Mouse (Mus musculus) olfactory bulb, adult 2 months (tissue): ENCODE data around the gene Gabbr2. TPM values are rescaled to one million over a fixed set of nuclear protein-coding genes. Genes with fewer than 3 reads are reported as not detected.

Experiments used
- H3K27ac ChIP-seq: fragments of 200-500 bp; 2 replicates; pipeline ENCODE4 v1.5.1; 2012; ENCODE audit warnings: low read depth, low read length; ENCODE audit not compliant: insufficient read depth
- H3K4me1 ChIP-seq: fragments of 200-500 bp; 2 replicates; pipeline ENCODE4 v1.6.1; 2012; ENCODE audit warnings: low read length; ENCODE audit not compliant: control insufficient read depth, insufficient read depth
- H3K4me3 ChIP-seq: fragments of 200-500 bp; 2 replicates; pipeline ENCODE4 v1.5.1; 2012; ENCODE audit warnings: mild to moderate bottlenecking, low read depth, low read length, moderate library complexity; ENCODE audit not compliant: insufficient read depth
- CTCF ChIP-seq: fragments of 200-500 bp; IDR thresholded peaks from 2 replicates; pipeline ENCODE4 v1.5.1; 2012; ENCODE audit warnings: low read depth, mild to moderate bottlenecking, low read length, moderate library complexity; ENCODE audit not compliant: insufficient read depth
- POLR2A ChIP-seq: fragments of 200-500 bp; IDR thresholded peaks from 2 replicates; pipeline ENCODE4 v1.6.1; 2012; ENCODE audit warnings: mild to moderate bottlenecking, low read depth, low read length, moderate library complexity; ENCODE audit not compliant: insufficient read depth
- WGBS: fragments of 180-500 bp; shearing (Covaris S2); methylation state at CpG from one replicate; pipeline ENCODE4 v1.1.7; 2018; 5-methylcytosine and 5-hydroxymethylcytosine counted together
- polyA plus RNA-seq: library from polyadenylated mRNA; stranded (reverse); fragments of >200 nt; gene quantifications from 2 replicates; pipeline ENCODE4 v1.2.4, GENCODE M21; 2012; ENCODE audit warnings: low replicate concordance; ENCODE audit not compliant: missing spikeins, insufficient read depth, insufficient read length

Gabbr2 gene
- polyA plus RNA-seq, 1 experiment = not detected

DNA sequence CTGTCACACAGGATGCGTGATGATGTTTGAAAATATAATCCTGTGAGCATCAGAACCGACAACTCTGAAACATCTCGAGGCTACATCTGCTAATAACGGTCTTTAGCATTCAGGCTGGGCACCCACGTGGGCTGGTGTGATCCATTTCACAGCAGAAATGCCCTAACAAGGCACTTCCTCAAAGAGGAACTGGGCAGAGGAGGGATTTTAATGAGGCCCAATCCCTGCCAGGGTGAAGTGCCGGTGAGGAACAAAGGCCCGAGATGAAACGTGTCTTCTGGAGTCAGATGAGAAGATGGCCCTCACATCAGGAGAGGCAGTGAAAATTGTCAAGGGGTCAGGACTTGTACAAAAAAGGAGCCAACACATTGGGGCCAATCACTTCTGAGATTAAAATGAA is 221.6 kb downstream of the Gabbr2 start:
- Histone ChIP-seq H3K4me3 (no peak overlapping the region), H3K27ac (no peak overlapping the region), H3K4me1 (peaks cover 7% of the 10 kb centered on the region)
- 68% methylated on average over 8 of the region's 8 CpGs for WGBS
- no peak for TF ChIP-seq CTCF
- no peak for TF ChIP-seq POLR2A

DNA sequence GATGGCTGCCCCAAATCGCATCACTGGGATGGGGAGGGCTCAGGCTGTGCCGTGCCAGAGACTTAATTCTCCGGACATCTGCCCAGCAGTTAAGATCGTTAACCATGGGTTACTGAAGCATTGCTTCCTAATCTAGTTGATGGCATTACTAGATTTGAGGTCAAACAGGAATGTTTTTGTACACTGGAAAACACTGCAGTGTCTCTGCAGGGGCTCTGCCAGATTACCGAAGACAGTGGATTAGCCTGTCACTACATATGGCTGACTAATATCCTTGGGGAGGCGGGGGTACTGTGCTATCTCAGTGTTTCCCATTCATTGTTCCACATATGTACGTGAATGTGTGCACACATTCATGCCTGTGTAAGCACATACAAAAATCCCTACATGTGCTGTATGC is 225.3 kb downstream of the Gabbr2 start:
- WGBS = 59% methylated on average over 7 of the region's 7 CpGs
- TF ChIP-seq POLR2A (no peak), CTCF (no peak)
- Histone ChIP-seq H3K4me1 (peaks cover 4% of the 10 kb centered on the region), H3K27ac (no peak overlapping the region), H3K4me3 (no peak overlapping the region)

DNA sequence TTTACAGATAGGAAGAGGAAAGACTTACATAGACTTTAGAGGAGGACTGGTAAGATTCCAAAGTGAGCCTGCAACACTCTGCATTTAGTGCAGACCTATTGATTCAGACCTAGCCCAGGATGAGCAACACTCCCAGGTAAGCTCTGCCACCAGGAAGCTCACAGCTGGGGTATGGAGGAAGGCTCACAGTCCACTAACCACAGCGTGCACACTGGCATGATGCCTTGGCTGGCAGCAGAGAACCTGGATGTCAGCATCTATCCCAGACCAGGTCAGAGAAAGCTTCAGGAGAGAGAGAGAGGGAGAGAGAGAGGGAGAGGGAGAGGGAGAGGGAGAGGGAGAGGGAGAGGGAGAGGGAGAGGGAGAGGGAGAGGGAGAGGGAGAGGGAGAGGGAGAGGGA is 231.8 kb downstream of the Gabbr2 start:
- no peak overlapping the region for H3K27ac ChIP-seq
- H3K4me3 ChIP-seq = no peak overlapping the region
- 81% methylated on average over 1 of the region's 1 CpGs for WGBS

DNA sequence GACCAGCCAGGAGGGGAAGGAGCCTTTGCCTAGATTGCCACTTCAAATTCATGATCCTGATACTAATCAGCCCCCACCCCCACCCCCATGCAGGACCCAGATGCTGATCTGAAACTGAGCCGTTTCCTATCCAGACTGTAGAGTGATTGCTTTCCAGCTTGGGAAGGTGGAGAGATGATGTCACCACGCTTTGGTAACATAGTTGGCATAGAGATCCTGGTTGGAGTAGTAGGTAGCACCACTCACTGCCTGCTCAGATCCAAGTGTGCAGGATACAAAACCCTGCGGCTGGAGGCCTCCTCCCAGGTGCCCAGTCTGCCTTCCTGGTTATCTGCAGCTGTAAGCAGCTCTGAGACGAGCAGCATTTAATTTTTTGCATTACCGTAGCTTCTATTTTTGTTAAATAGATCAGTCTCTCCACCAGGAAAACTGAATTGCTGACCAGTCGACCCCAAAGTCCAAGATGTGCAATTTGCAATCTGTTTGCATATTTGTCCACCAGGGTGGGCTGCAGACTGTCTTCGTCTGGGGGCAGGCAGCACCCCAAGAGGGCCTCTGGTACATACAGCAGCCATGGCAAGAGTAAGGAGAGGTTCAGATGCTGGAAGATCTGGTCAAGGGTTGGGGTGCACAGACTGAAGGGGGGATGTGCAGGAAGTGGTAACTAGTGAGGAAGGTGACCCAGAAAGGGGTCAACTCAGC is 233.2 kb downstream of the Gabbr2 start:
- Histone ChIP-seq H3K4me3 (no peak overlapping the region), H3K27ac (no peak overlapping the region), H3K4me1 (no peaks in the 10 kb centered on the region)
- WGBS = 77% methylated on average over 7 of the region's 7 CpGs
- TF ChIP-seq POLR2A = no peak
- no peak for TF ChIP-seq CTCF

More for the DNA sequence above, 231.8 kb downstream of the Gabbr2 start:
- TF ChIP-seq CTCF = no peak
- TF ChIP-seq POLR2A = no peak
- no peaks in the 10 kb centered on the region for H3K4me1 ChIP-seq

DNA sequence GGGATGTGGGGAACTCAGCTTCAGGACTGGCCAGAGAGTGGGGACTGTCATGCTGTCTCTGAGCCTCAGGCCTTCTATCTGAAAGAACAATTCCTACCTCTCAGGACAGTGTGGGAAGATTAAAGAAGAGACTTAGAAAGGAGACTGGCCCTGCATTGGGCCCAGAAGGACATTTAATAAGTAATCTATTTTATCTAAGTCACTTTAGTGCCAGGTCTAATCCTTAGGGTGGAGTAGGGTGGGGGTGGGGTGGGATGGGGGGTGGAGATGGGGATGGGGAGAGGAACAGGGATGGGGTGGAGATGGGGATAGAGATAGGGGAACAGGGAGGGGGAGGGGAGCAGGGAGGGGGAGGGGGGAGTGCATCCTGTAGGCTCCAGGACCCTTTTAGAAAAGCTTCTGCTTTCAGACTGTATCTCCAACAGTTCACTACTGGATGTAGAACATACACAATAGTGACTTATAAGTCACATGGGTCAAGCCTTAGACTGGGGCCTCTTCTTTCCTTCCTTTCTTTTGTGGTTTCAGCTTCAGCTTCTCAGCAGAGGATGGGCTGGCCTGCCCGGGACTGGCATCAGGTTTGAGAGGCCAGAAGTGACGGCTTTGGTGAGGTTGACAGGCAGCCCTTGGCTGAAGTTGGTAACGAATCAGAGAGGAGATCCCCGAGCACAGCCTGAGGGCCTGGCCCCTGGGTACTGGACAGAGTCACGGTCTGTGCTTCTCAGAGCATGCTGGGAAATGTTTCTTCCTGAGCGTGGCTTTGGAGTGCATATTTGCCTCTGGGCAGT is 237.1 kb downstream of the Gabbr2 start:
- Histone ChIP-seq H3K27ac (no peak overlapping the region), H3K4me1 (0 out of 2 replicates have a peak, but pooled peaks cover 2% of the 10 kb centered on the region), H3K4me3 (no peak overlapping the region)
- WGBS = 64% methylated on average over 6 of the region's 6 CpGs
- TF ChIP-seq CTCF (no peak), POLR2A (no peak)

DNA sequence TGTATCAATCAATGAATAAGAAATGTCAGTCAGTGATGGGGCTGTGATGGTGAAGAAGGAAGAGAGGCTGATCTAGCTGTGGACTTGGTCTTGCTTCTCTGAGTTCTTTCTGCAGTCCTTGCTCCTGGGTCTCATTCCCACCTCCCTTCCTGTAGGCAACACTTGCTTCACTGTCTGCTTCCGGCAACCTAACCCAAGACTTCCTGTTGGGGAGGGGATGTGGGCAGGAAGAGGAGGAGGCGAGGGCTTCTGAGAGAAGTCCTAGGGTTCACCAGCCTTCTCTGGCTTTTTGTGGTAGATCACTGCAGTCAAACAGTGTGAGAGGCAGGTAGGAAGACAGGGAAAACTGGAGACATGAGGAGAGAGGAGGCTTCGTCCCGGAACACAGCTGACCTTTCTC is 239.4 kb downstream of the Gabbr2 start:
- no peak overlapping the region for H3K27ac ChIP-seq
- no peak overlapping the region for H3K4me3 ChIP-seq
- WGBS = 89% methylated on average over 4 of the region's 4 CpGs
- peaks cover 5% of the 10 kb centered on the region; the same call in 1 of the 2 replicates for H3K4me1 ChIP-seq
- TF ChIP-seq POLR2A (no peak), CTCF (no peak)

DNA sequence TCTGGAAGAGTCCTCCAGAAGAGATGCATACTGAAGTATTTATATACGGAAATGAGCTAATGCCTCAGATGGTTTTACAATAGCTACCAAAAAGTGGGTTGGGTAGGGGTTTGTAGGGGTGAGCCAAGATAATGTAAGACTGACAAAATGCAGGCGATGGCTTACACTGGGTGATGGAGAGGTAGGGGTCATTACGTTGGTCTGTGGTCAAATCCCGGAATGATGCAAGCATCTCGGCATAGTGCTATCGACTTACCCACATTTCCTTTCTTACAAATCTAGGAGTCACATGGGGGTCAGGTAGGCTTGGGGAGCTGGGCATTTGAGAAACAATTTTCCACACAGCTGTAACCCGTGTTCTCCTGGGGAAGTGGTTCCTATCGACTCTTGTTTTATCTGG is 242.7 kb downstream of the Gabbr2 start:
- Histone ChIP-seq H3K4me1 (peaks cover 10% of the 10 kb centered on the region), H3K4me3 (no peak overlapping the region), H3K27ac (no peak overlapping the region)
- WGBS = 90% methylated on average over 8 of the region's 8 CpGs
- TF ChIP-seq CTCF = no peak
- no peak for TF ChIP-seq POLR2A

DNA sequence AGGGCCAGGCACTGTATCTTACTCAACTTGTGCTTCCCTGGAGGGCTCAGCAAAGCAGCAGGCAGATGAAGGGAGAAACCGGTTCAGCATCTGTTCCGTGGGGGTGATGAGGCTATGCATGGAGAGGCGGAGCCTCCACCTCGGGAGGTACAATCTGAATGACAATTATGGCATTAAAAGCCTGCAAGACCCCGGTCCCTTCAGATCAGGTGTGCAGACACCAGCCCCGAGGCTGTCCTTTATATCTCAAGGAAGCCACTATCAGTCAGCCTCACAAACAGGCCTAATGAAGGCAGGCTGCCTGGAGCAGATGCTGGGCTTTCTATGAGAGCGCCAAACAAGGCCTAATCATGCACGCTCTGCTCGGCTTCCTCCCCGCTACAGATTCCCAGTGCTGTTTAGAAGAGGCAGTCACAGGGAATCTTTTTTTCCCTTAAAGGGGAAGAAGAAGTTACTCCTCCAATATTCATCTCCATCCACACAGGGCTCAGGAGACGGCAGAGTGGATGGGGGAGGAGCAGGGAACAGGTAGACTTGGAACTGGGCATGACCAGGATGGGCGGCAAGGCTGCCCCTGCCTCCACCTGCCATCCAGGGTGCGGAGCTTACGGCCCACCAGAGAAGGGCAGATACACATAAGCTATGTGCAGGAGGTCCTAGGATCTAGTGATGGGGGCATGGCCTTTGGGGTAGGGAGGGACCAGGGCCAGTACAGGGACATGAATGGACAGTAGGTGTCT is 244.5 kb downstream of the Gabbr2 start:
- H3K27ac ChIP-seq = no peak overlapping the region
- WGBS = 53% methylated on average over 14 of the region's 14 CpGs
- peaks cover 8% of the 10 kb centered on the region for H3K4me1 ChIP-seq
- no peak overlapping the region for H3K4me3 ChIP-seq
- no peak for TF ChIP-seq POLR2A
- no peak for TF ChIP-seq CTCF

DNA sequence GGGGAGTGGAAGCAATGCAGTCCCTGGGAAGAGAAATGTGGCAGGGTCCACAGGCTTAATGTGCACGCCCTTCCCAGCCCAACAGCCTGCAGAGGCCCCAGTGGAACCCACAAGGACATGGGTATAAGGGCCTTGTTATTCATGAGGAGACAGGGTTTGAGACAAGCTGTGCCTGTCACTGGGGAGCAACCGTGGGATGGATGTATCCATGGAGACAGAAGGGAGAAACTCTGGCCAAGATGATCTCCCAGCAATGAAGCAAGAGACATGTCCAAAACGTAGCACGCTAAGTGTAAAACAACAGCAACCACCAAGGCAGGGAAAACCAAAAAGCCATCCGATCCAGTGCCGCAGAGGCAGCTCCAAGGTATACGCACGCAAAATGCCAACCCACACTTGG is 246.1 kb downstream of the Gabbr2 start:
- Histone ChIP-seq H3K27ac (no peak overlapping the region), H3K4me1 (peaks cover 8% of the 10 kb centered on the region)

More for the DNA sequence above, 246.1 kb downstream of the Gabbr2 start:
- TF ChIP-seq POLR2A (no peak), CTCF (no peak)
- no peak overlapping the region for H3K4me3 ChIP-seq
- 91% methylated on average over 8 of the region's 8 CpGs for WGBS
